Mouse (Mus musculus) lung, embryonic 16.5 days (tissue): ENCODE results near the gene Tas2r106. TPM values are rescaled to one million over a fixed set of nuclear protein-coding genes. Genes with fewer than 3 reads are reported as not detected.

ENCODE experiments used
- ATAC-seq: fragments of 200-750 bp; cut with Nextera tagmentation; 2 replicates; pipeline ENCODE4 v1.8.0; 2017; ENCODE audit warnings: low read depth, mild to moderate bottlenecking, moderate library complexity
- H3K27ac ChIP-seq: fragments of 300-500 bp; sonication (generic); 2 replicates; pipeline ENCODE4 v1.5.1; 2014; ENCODE audit warnings: mild to moderate bottlenecking, control low read depth, low read length
- H3K27me3 ChIP-seq: fragments of 300-500 bp; sonication (generic); 2 replicates; pipeline ENCODE4 v1.6.1; 2014; ENCODE audit warnings: low read depth, low read length, mixed read lengths; ENCODE audit not compliant: control insufficient read depth, insufficient read depth
- H3K36me3 ChIP-seq: fragments of 300-500 bp; sonication (generic); 2 replicates; pipeline ENCODE4 v1.6.1; 2014; ENCODE audit warnings: low read length; ENCODE audit not compliant: control insufficient read depth, insufficient read depth
- H3K4me1 ChIP-seq: fragments of 300-500 bp; sonication (generic); replicated peaks from 2 replicates; pipeline ENCODE4 v1.6.1; 2014; ENCODE audit warnings: low read length, mixed read lengths; ENCODE audit not compliant: control insufficient read depth, insufficient read depth
- H3K4me2 ChIP-seq: fragments of 300-500 bp; sonication (generic); 2 replicates; pipeline ENCODE4 v1.6.1; 2014; ENCODE audit warnings: low read depth, low read length, control low read depth
- H3K4me3 ChIP-seq: fragments of 300-500 bp; sonication (generic); 2 replicates; pipeline ENCODE4 v1.5.1; 2014; ENCODE audit warnings: mild to moderate bottlenecking, low read length, control low read depth
- H3K9ac ChIP-seq: fragments of 300-500 bp; sonication (generic); 2 replicates; pipeline ENCODE4 v1.6.1; 2014; ENCODE audit warnings: low read length, control low read depth
- H3K9me3 ChIP-seq: fragments of 300-500 bp; sonication (generic); 2 replicates; pipeline ENCODE4 v1.6.1; 2016; ENCODE audit warnings: low read length; ENCODE audit not compliant: control insufficient read depth
- WGBS: fragments of 180-500 bp; shearing (Covaris S2); extraction: QIAGEN DNeasy Blood & Tissue Kit; methylation state at CpG from one replicate; pipeline ENCODE4 v1.1.7; 2014; 5-methylcytosine and 5-hydroxymethylcytosine counted together
- polyA plus RNA-seq: library from polyadenylated mRNA; unstranded; fragments of >200 nt; fragmentation: Nextera tagmentation; extraction: Ambion mirVana; gene quantifications from 2 replicates; pipeline ENCODE4 v1.2.1, GENCODE M21; 2015

Tas2r106 gene
- polyA plus RNA-seq = not detected in 2 replicates

GRCm38 (mm10) chr6:131678786-131679185 is at the start of gene Tas2r106:
TSS of gene Tas2r106 (minus strand) at chr6:131678886.
- no peak for ATAC-seq

GRCm38 (mm10) chr6:131712803-131713202 is 34.1 kb upstream of the Tas2r106 start:
- no peak overlapping the region for H3K4me2 ChIP-seq
- no peaks in the 10 kb centered on the region for H3K9me3 ChIP-seq
- H3K27me3 ChIP-seq = no peaks in the 10 kb centered on the region
- no peak for ATAC-seq
- no peaks in the 10 kb centered on the region for H3K4me1 ChIP-seq
- no peak overlapping the region for H3K27ac ChIP-seq
- WGBS = 40% methylated on average over 7 of the region's 7 CpGs
- H3K36me3 ChIP-seq = no peaks in the 10 kb centered on the region
- H3K9ac ChIP-seq = no peak overlapping the region
- no peak overlapping the region for H3K4me3 ChIP-seq

More at GRCm38 (mm10) chr6:131678786-131679185, at the start of gene Tas2r106:
- H3K9ac ChIP-seq = no peak within 1 kb of the TSS
- H3K4me3 ChIP-seq = no peak within 1 kb of the TSS
- no peaks in the 10 kb centered on the region for H3K9me3 ChIP-seq
- H3K4me2 ChIP-seq = no peak within 1 kb of the TSS
- no peak within 1 kb of the TSS for H3K27ac ChIP-seq
- no peaks in the 10 kb centered on the region for H3K4me1 ChIP-seq
- H3K27me3 ChIP-seq = no peaks in the 10 kb centered on the region
- H3K36me3 ChIP-seq = no peaks in the 10 kb centered on the region
- WGBS = 54% methylated on average over 3 of the region's 3 CpGs

GRCm38 (mm10) chr6:131689963-131690362 is 11.3 kb upstream of the Tas2r106 start, which contains the start of gene Tas2r114:
TSS of gene Tas2r114 (minus strand) at chr6:131690063.
- H3K9me3 ChIP-seq = peaks cover 2% of the 10 kb centered on the region
- no peak for ATAC-seq
- no peaks in the 10 kb centered on the region for H3K4me1 ChIP-seq
- no peaks in the 10 kb centered on the region for H3K36me3 ChIP-seq
- H3K27ac ChIP-seq = no peak within 1 kb of the TSS
- H3K4me2 ChIP-seq = no peak within 1 kb of the TSS
- no peak within 1 kb of the TSS for H3K9ac ChIP-seq
- H3K4me3 ChIP-seq = no peak within 1 kb of the TSS
- H3K27me3 ChIP-seq = no peaks in the 10 kb centered on the region

GRCm38 (mm10) chr6:131687395-131687794 is 8.7 kb upstream of the Tas2r106 start, which contains the start of gene Tas2r105:
TSS of gene Tas2r105 (minus strand) at chr6:131687495.
- peaks cover 2% of the 10 kb centered on the region for H3K9me3 ChIP-seq
- H3K36me3 ChIP-seq = no peaks in the 10 kb centered on the region
- H3K9ac ChIP-seq = no peak within 1 kb of the TSS
- H3K4me1 ChIP-seq = no peaks in the 10 kb centered on the region
- H3K4me2 ChIP-seq = no peak within 1 kb of the TSS
- no peak within 1 kb of the TSS for H3K27ac ChIP-seq
- no peaks in the 10 kb centered on the region for H3K27me3 ChIP-seq
- WGBS = 62% methylated on average over 1 of the region's 1 CpGs
- no peak within 1 kb of the TSS for H3K4me3 ChIP-seq
- no peak for ATAC-seq

GRCm38 (mm10) chr6:131685644-131686043 is 7.0 kb upstream of the Tas2r106 start, which contains the start of gene Tas2r104:
TSS of gene Tas2r104 (minus strand) at chr6:131685744.
- ATAC-seq = no peak
- no peaks in the 10 kb centered on the region; the same call in 1 of the 2 replicates for H3K9me3 ChIP-seq

GRCm38 (mm10) chr6:131660049-131660448 is 18.6 kb downstream of the Tas2r106 start, which contains the start of gene Tas2r107:
TSS of gene Tas2r107 (minus strand) at chr6:131660149.
- Histone ChIP-seq H3K9me3 (no peaks in the 10 kb centered on the region), H3K4me1 (no peaks in the 10 kb centered on the region), H3K9ac (no peak within 1 kb of the TSS), H3K27me3 (no peaks in the 10 kb centered on the region), H3K36me3 (no peaks in the 10 kb centered on the region), H3K4me2 (no peak within 1 kb of the TSS), H3K27ac (no peak within 1 kb of the TSS), H3K4me3 (no peak within 1 kb of the TSS)
- ATAC-seq = no peak

More at GRCm38 (mm10) chr6:131685644-131686043, 7.0 kb upstream of the Tas2r106 start, which contains the start of gene Tas2r104:
- Histone ChIP-seq H3K27me3 (no peaks in the 10 kb centered on the region), H3K27ac (no peak within 1 kb of the TSS), H3K4me3 (no peak within 1 kb of the TSS), H3K4me1 (no peaks in the 10 kb centered on the region), H3K36me3 (no peaks in the 10 kb centered on the region), H3K9ac (no peak within 1 kb of the TSS), H3K4me2 (no peak within 1 kb of the TSS)
- WGBS = 73% methylated on average over 1 of the region's 1 CpGs

- 65% methylated on average over 3 of the region's 3 CpGs for WGBS
- Histone ChIP-seq H3K4me3 (no peak within 1 kb of the TSS), H3K9ac (no peak within 1 kb of the TSS), H3K9me3 (no peaks in the 10 kb centered on the region; the same call in 1 of the 2 replicates), H3K27ac (no peak within 1 kb of the TSS), H3K4me1 (no peaks in the 10 kb centered on the region), H3K4me2 (no peak within 1 kb of the TSS), H3K27me3 (no peaks in the 10 kb centered on the region), H3K36me3 (no peaks in the 10 kb centered on the region)
- ATAC-seq = no peak
Observed at GRCm38 (mm10) chr6:131630812-131631211, 47.9 kb downstream of the Tas2r106 start, which contains the start of gene Tas2r130. TSS of gene Tas2r130 (minus strand) at chr6:131630912.

Other genes with a start within 250 kb of the Tas2r106 start
- not detected in 2 replicates for gene 5430401F13Rik, start 192.5 kb downstream of the Tas2r106 start, polyA plus RNA-seq
- not detected in 2 replicates for gene Gm6619, start 192.5 kb downstream of the Tas2r106 start, polyA plus RNA-seq
- not detected in 2 replicates for gene Tas2r130, start 48.0 kb downstream of the Tas2r106 start, polyA plus RNA-seq
- gene Tas2r107, start 18.7 kb downstream of the Tas2r106 start, polyA plus RNA-seq = not detected in 2 replicates
- not detected in 2 replicates for gene Tas2r104, start 6.9 kb upstream of the Tas2r106 start, polyA plus RNA-seq
- not detected in 2 replicates for gene Tas2r105, start 8.6 kb upstream of the Tas2r106 start, polyA plus RNA-seq
- not detected in 2 replicates for gene Tas2r114, start 11.2 kb upstream of the Tas2r106 start, polyA plus RNA-seq